Mouse (Mus musculus) testis, postnatal 10 days (tissue): ENCODE measurements around the gene Kif3a.

Experiments
- DNase-seq: peaks from one replicate; pipeline ENCODE4 v3.0.0; 2021; ENCODE audit warnings: low spot score

The Kif3a gene

DNA sequence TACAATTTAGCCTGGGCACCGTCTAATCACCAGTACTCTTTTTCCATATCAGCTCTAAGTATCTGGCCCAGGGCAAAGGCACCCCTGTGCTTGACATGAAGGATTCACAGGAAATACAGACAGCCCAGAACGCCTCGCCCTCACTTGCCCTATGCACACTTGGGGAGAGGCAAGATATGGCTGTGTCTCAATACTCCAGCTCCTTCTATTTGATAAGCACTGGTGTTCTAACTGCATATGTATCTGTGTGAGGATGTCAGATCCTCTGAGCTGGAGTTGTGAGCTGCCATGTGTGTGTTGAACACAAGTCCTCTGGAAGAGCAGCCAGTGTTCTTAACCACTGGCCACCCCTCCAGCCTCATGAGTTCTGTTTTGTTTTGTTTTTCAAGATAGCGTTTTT lies 84.3 kb downstream of the Kif3a start:
- DNase-seq, result no peak
